Comparison of ENCODE assay signal across 14 mouse cellular contexts in genomic region chr4:52211022-52211421, GRCm38 (mm10).
DNase-seq lines count a peak whose midpoint lies in the region; ATAC-seq lines count a peak whose summit lies in the region.
"Had no signal": no experiment of that assay in that cellular context is flagged by ENCODE, and none has a peak within 500 bp of the region (broad histone marks: within the 10 kb centered on the region; RNA-seq: fewer than 3 reads in every experiment).

No protein-coding gene starts in this region.

- ATAC-seq in forebrain, embryonic 12.5 days (ENCODE audit: low FRiP score), result peak; percentile 34; the same call in 1 of the 2 replicates
- peak; percentile 79 for ATAC-seq in hindbrain, embryonic 12.5 days (ENCODE audit: low FRiP score)
- ATAC-seq in midbrain, embryonic 12.5 days (ENCODE audit: low FRiP score, low read depth), result peak; percentile 61
- no peak for ATAC-seq in monocyte, adult 5-6 weeks (replicated peaks; ENCODE audit: insufficient number of reproducible peaks, low FRiP score, low TSS enrichment, poor library complexity, severe bottlenecking)

- no peaks in the 10 kb centered on the region for H3K36me3 ChIP-seq in forebrain, embryonic 12.5 days (replicated peaks)
- no peaks in the 10 kb centered on the region for H3K36me3 ChIP-seq in forebrain, embryonic 10.5 days (replicated peaks)
- no peaks in the 10 kb centered on the region for H3K36me3 ChIP-seq in hindbrain, embryonic 12.5 days
- H3K36me3 ChIP-seq in midbrain, embryonic 12.5 days, result no peaks in the 10 kb centered on the region
- H3K36me3 ChIP-seq: limb, embryonic 10.5 days; liver, embryonic 15.5 days; stomach, embryonic 15.5 days had no signal

- no peak for DNase-seq in forebrain, embryonic 10.5 days (ENCODE audit: extremely low spot score, low spot score)
- DNase-seq in Muller cell, postnatal 12 days (ENCODE audit: inconsistent ontology term), result peak; percentile 66
- DNase-seq in yolk sac, embryonic 10.5 days (ENCODE audit: low spot score), result no peak
- no peak for DNase-seq in urinary bladder, adult 18-20 months (ENCODE audit: low spot score in 2 of 2)
- DNase-seq: kidney, postnatal 36 days; lung, postnatal 36 days; thymus, postnatal 25 days had no signal

- H3K27ac ChIP-seq in forebrain, embryonic 12.5 days, result no peak overlapping the region
- H3K27ac ChIP-seq in forebrain, embryonic 10.5 days, result no peak overlapping the region
- H3K27ac ChIP-seq in hindbrain, embryonic 12.5 days, result peak overlapping the region; percentile 1; the same call in 1 of the 2 replicates
- no peak overlapping the region for H3K27ac ChIP-seq in midbrain, embryonic 12.5 days (replicated peaks)
- H3K27ac ChIP-seq: limb, embryonic 10.5 days; liver, embryonic 15.5 days; stomach, embryonic 15.5 days had no signal

- 41% methylated on average over 5 of the region's 5 CpGs for WGBS in forebrain, embryonic 12.5 days
- WGBS in forebrain, embryonic 10.5 days, result 69% methylated on average over 5 of the region's 5 CpGs
- WGBS in hindbrain, embryonic 12.5 days, result 32% methylated on average over 5 of the region's 5 CpGs
- 53% methylated on average over 5 of the region's 5 CpGs for WGBS in midbrain, embryonic 12.5 days

- no peaks in the 10 kb centered on the region for H3K9me3 ChIP-seq in forebrain, embryonic 12.5 days
- H3K9me3 ChIP-seq in forebrain, embryonic 10.5 days, result no peaks in the 10 kb centered on the region
- H3K9me3 ChIP-seq in hindbrain, embryonic 12.5 days (replicated peaks), result no peaks in the 10 kb centered on the region
- no peaks in the 10 kb centered on the region for H3K9me3 ChIP-seq in midbrain, embryonic 12.5 days
- H3K9me3 ChIP-seq: limb, embryonic 10.5 days; liver, embryonic 15.5 days; stomach, embryonic 15.5 days had no signal

- H3K4me3 ChIP-seq in forebrain, embryonic 12.5 days (replicated peaks), result no peak overlapping the region
- no peak overlapping the region for H3K4me3 ChIP-seq in forebrain, embryonic 10.5 days
- H3K4me3 ChIP-seq in hindbrain, embryonic 12.5 days, result no peak overlapping the region
- H3K4me3 ChIP-seq in midbrain, embryonic 12.5 days, result no peak overlapping the region
- H3K4me3 ChIP-seq: limb, embryonic 10.5 days; liver, embryonic 15.5 days; stomach, embryonic 15.5 days had no signal

- H3K4me1 ChIP-seq in forebrain, embryonic 12.5 days, result peaks cover 8% of the 10 kb centered on the region; the same call in 1 of the 2 replicates
- peaks cover 8% of the 10 kb centered on the region for H3K4me1 ChIP-seq in forebrain, embryonic 10.5 days
- peaks cover 11% of the 10 kb centered on the region for H3K4me1 ChIP-seq in hindbrain, embryonic 12.5 days
- H3K4me1 ChIP-seq in midbrain, embryonic 12.5 days, result peaks cover 5% of the 10 kb centered on the region; the same call in 1 of the 2 replicates
- H3K4me1 ChIP-seq: limb, embryonic 10.5 days; liver, embryonic 15.5 days; stomach, embryonic 15.5 days had no signal

- H3K9ac ChIP-seq in forebrain, embryonic 12.5 days, result no peak overlapping the region
- no peak overlapping the region for H3K9ac ChIP-seq in hindbrain, embryonic 12.5 days
- no peak overlapping the region for H3K9ac ChIP-seq in midbrain, embryonic 12.5 days (replicated peaks)
- H3K9ac ChIP-seq: liver, embryonic 15.5 days; stomach, embryonic 15.5 days had no signal

- H3K4me2 ChIP-seq in forebrain, embryonic 12.5 days, result no peak overlapping the region
- H3K4me2 ChIP-seq in hindbrain, embryonic 12.5 days (replicated peaks), result no peak overlapping the region
- no peak overlapping the region for H3K4me2 ChIP-seq in midbrain, embryonic 12.5 days (replicated peaks)
- H3K4me2 ChIP-seq: liver, embryonic 15.5 days; stomach, embryonic 15.5 days had no signal

- H3K27me3 ChIP-seq in forebrain, embryonic 12.5 days, result no peaks in the 10 kb centered on the region
- H3K27me3 ChIP-seq in forebrain, embryonic 10.5 days (ENCODE audit: poor library complexity, severe bottlenecking), result no peaks in the 10 kb centered on the region
- H3K27me3 ChIP-seq in hindbrain, embryonic 12.5 days, result no peaks in the 10 kb centered on the region
- no peaks in the 10 kb centered on the region for H3K27me3 ChIP-seq in midbrain, embryonic 12.5 days
- H3K27me3 ChIP-seq: liver, embryonic 15.5 days; stomach, embryonic 15.5 days had no signal
